Comparison of ENCODE assay signal across 9 mouse cellular contexts in the genomic region with DNA sequence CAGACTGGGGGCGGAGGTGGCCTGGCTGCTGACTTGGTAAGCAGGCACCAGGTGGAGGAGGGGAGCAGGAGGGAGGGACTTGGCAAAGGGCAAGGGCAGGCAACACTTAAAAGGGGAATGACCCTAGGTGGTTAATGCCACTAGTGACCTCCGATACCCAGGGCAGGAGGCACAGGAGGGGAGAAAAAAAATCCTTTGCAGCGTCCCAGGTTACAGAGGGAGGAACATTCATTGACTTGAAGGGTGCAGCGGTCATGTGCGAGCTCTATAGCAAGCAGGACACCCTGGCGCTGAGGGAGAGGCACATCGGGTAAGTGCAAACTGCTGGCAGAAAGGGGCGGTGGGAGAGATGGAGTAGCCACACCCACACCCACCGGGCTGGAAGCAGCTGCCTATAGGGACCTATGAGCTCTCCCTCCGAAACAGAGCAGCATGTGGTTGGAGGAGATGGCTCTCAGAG. TPM values are rescaled to one million over a fixed set of nuclear protein-coding genes. Genes with fewer than 3 reads are reported as not detected.
DNase-seq lines count a peak whose midpoint lies in the region; ATAC-seq and TF ChIP-seq lines count a peak whose summit lies in the region.
"Had no signal": no experiment of that assay in that cellular context is flagged by ENCODE, and none has a peak within 500 bp of the region (broad histone marks: within the 10 kb centered on the region; RNA-seq: fewer than 3 reads in every experiment).

TSS of gene Etnppl (plus strand) at position 10 of the 460 bp plus-strand sequence.

- no peaks in the 10 kb centered on the region for H3K27me3 ChIP-seq in hindbrain, embryonic 14.5 days (ENCODE audit: control insufficient read depth, insufficient read depth, low read length)
- H3K27me3 ChIP-seq in liver, embryonic 11.5 days (replicated peaks; ENCODE audit: control insufficient read depth, insufficient read depth, low read length) = no peaks in the 10 kb centered on the region
- no peaks in the 10 kb centered on the region for H3K27me3 ChIP-seq in stomach, postnatal 0 days (ENCODE audit: control insufficient read depth, insufficient read depth, low read length)
- H3K27me3 ChIP-seq: CH12.LX had no signal

- no peaks in the 10 kb centered on the region for H3K4me1 ChIP-seq in hindbrain, embryonic 14.5 days (replicated peaks; ENCODE audit: control insufficient read depth, insufficient read depth, low read length)
- no peaks in the 10 kb centered on the region for H3K4me1 ChIP-seq in liver, embryonic 11.5 days (replicated peaks; ENCODE audit: control insufficient read depth, insufficient read depth, low read length)
- H3K4me1 ChIP-seq in stomach, postnatal 0 days (replicated peaks; ENCODE audit: control insufficient read depth, insufficient read depth) = no peaks in the 10 kb centered on the region

- no peak for TF ChIP-seq POLR2A in brain, embryonic 14.5 days (IDR thresholded peaks at IDR 0.05; ENCODE audit: borderline replicate concordance, extremely low read depth, insufficient read depth, insufficient read length, poor library complexity, severe bottlenecking)

- ATAC-seq in hindbrain, embryonic 14.5 days (ENCODE audit: low FRiP score) = no peak
- no peak for ATAC-seq in liver, embryonic 11.5 days (replicated peaks; ENCODE audit: low FRiP score)
- no peak for ATAC-seq in stomach, postnatal 0 days (ENCODE audit: low FRiP score, low TSS enrichment)
- ATAC-seq in erythroblast, adult 5-6 weeks (replicated peaks; ENCODE audit: low FRiP score, poor library complexity, severe bottlenecking) = no peak

- 9% methylated on average over 10 of the region's 10 CpGs for WGBS in hindbrain, embryonic 14.5 days
- WGBS in liver, embryonic 11.5 days = 8% methylated on average over 10 of the region's 10 CpGs
- WGBS in stomach, postnatal 0 days = 7% methylated on average over 10 of the region's 10 CpGs

- peak within 1 kb of the TSS; percentile 14 for H3K4me2 ChIP-seq in hindbrain, embryonic 14.5 days (replicated peaks)
- peak within 1 kb of the TSS; percentile 36 for H3K4me2 ChIP-seq in liver, embryonic 11.5 days
- H3K4me2 ChIP-seq in stomach, postnatal 0 days (replicated peaks; ENCODE audit: low read depth) = peak within 1 kb of the TSS; percentile 25; the same call in 1 of the 2 replicates

- intact Hi-C loops in heart, postnatal 36 days (cut with DNase I) = no loop called here
- intact Hi-C loops in left cerebral cortex, postnatal 10 days (cut with DNase I) = no loop called here

- H3K36me3 ChIP-seq in hindbrain, embryonic 14.5 days (replicated peaks; ENCODE audit: control insufficient read depth, insufficient read depth) = no peaks in the 10 kb centered on the region
- H3K36me3 ChIP-seq in liver, embryonic 11.5 days (ENCODE audit: control insufficient read depth, insufficient read depth, low read length) = no peaks in the 10 kb centered on the region
- H3K36me3 ChIP-seq in stomach, postnatal 0 days (ENCODE audit: control insufficient read depth, insufficient read depth, low read length) = no peaks in the 10 kb centered on the region

- no peaks in the 10 kb centered on the region for H3K9me3 ChIP-seq in hindbrain, embryonic 14.5 days (ENCODE audit: control insufficient read depth, low read length)
- no peaks in the 10 kb centered on the region for H3K9me3 ChIP-seq in liver, embryonic 11.5 days (ENCODE audit: control insufficient read depth, low read length)
- no peaks in the 10 kb centered on the region for H3K9me3 ChIP-seq in stomach, postnatal 0 days (ENCODE audit: control insufficient read depth, low read length)

- peak; percentile 82 for DNase-seq in heart, adult 11 months
- no peak for DNase-seq in heart, postnatal 36 days
- DNase-seq in brain, embryonic 14.5 days (ENCODE audit: low read depth) = peak; percentile 9
- DNase-seq in hindbrain, embryonic 14.5 days (ENCODE audit: low spot score) = no peak
- no peak for DNase-seq in liver, embryonic 11.5 days (ENCODE audit: low spot score)
- DNase-seq in stomach, postnatal 0 days (ENCODE audit: low spot score) = peak; percentile 16
- DNase-seq in left cerebral cortex, postnatal 10 days (ENCODE audit: extremely low spot score in 1 of 2, low spot score in 2 of 2) = no peak

- no peak within 1 kb of the TSS for H3K27ac ChIP-seq in hindbrain, embryonic 14.5 days
- H3K27ac ChIP-seq in liver, embryonic 11.5 days (ENCODE audit: low read depth, low read length) = no peak within 1 kb of the TSS
- H3K27ac ChIP-seq in stomach, postnatal 0 days (replicated peaks) = no peak within 1 kb of the TSS

- no peak for TF ChIP-seq CTCF in brain, embryonic 14.5 days (IDR thresholded peaks at IDR 0.05; ENCODE audit: borderline replicate concordance, extremely low read depth, insufficient read depth, insufficient read length)
- TF ChIP-seq CTCF in stomach, postnatal 0 days (IDR thresholded peaks at IDR 0.05; ENCODE audit: low read depth) = no peak

- H3K4me3 ChIP-seq in hindbrain, embryonic 14.5 days (replicated peaks; ENCODE audit: low read length) = no peak within 1 kb of the TSS
- no peak within 1 kb of the TSS for H3K4me3 ChIP-seq in liver, embryonic 11.5 days (ENCODE audit: low read depth, low read length)
- no peak within 1 kb of the TSS for H3K4me3 ChIP-seq in stomach, postnatal 0 days (ENCODE audit: low read depth, low read length)

- TF ChIP-seq EP300 in stomach, postnatal 0 days (optimal IDR thresholded peaks at IDR 0.05) = no peak

- H3K9ac ChIP-seq in hindbrain, embryonic 14.5 days = no peak within 1 kb of the TSS
- H3K9ac ChIP-seq in liver, embryonic 11.5 days (ENCODE audit: low read depth, low read length) = no peak within 1 kb of the TSS
- no peak within 1 kb of the TSS for H3K9ac ChIP-seq in stomach, postnatal 0 days (ENCODE audit: low read length)

RNA-seq across cellular contexts. Expression of gene Etnppl, which starts in this region (rescaled TPM):
- total RNA-seq in heart, postnatal 36 days (2021) = not detected
- polyA plus RNA-seq in brain, embryonic 14.5 days (2012; rRNA removed) = 0.03 TPM in 1 of 2 replicates, not detected in the other
- 0.08 TPM in 1 of 2 replicates, not detected in the other for polyA plus RNA-seq in hindbrain, embryonic 14.5 days (2014; fragmentation: Nextera tagmentation; extraction: Ambion mirVana)
- polyA plus RNA-seq in liver, embryonic 11.5 days (2014; fragmentation: Nextera tagmentation; extraction: Ambion mirVana) = not detected in 2 replicates
- 0.04 and 0.23 TPM in 2 replicates for polyA plus RNA-seq in stomach, postnatal 0 days (2015; fragmentation: Nextera tagmentation; extraction: Ambion mirVana)
- total RNA-seq in left cerebral cortex, postnatal 10 days (2021) = under 1 TPM in 1 of 2 experiments, not detected in 1; 0.28 TPM
- total RNA-seq in erythroblast, adult 5-6 weeks (2015; ENCODE audit: low replicate concordance) = not detected in 2 replicates
- total RNA-seq in erythroblast, adult 5-6 weeks (2017; ENCODE audit: low replicate concordance) = 0.14 TPM in 1 of 2 replicates, not detected in the other
- total RNA-seq: CH12.LX had no signal

Comparison
In these comparisons a context has a peak if more than half of its experiments do, and no peak if none do; other contexts are left out.
1. Peak in DNase-seq in brain, embryonic 14.5 days; RNA of the gene not detected or under 1 TPM.
2. Peak in DNase-seq and H3K4me2 ChIP-seq in stomach, postnatal 0 days; RNA of the gene not detected or under 1 TPM.